Mouse (Mus musculus): ENCODE data around the gene Jun.
A peak's percentile ranks its signal among the peaks of the same experiment; 100 is the strongest.

Gene Jun

GRCm38 (mm10) chr4:95023350-95023953 lies 28.6 kb downstream of the Jun start:
- DNase-seq: no peak

- no peak for DNase-seq
Observed at GRCm38 (mm10) chr4:95021649-95022637, 30.1 kb downstream of the Jun start.

- DNase-seq: no peak
Observed at GRCm38 (mm10) chr4:95020201-95020600, 31.8 kb downstream of the Jun start.

GRCm38 (mm10) chr4:95018221-95018620 lies 33.8 kb downstream of the Jun start:
- DNase-seq: no peak

GRCm38 (mm10) chr4:95012706-95013105 lies 39.3 kb downstream of the Jun start:
- no peak for DNase-seq

- DNase-seq: no peak
Observed at GRCm38 (mm10) chr4:95012256-95012655, 39.8 kb downstream of the Jun start.

GRCm38 (mm10) chr4:95008175-95009057 lies 43.6 kb downstream of the Jun start:
- DNase-seq: peak; percentile 70

- no peak for DNase-seq
Observed at GRCm38 (mm10) chr4:95007759-95008158, 44.3 kb downstream of the Jun start.

- DNase-seq: no peak
Observed at GRCm38 (mm10) chr4:95005251-95005830, 46.7 kb downstream of the Jun start.

GRCm38 (mm10) chr4:95001043-95001775 lies 50.8 kb downstream of the Jun start:
- DNase-seq: no peak

GRCm38 (mm10) chr4:95000147-95000546 lies 51.9 kb downstream of the Jun start:
- no peak for DNase-seq

- no peak for DNase-seq
Observed at GRCm38 (mm10) chr4:94999249-94999648, 52.8 kb downstream of the Jun start.
